Mouse (Mus musculus) embryonic facial prominence, embryonic 14.5 days (tissue): ENCODE results near the gene Chtop. TPM values are rescaled to one million over a fixed set of nuclear protein-coding genes. Genes with fewer than 3 reads are reported as not detected.

Source experiments
- ATAC-seq: fragments of 200-750 bp; cut with Nextera tagmentation; 2 replicates; pipeline ENCODE4 v1.8.0; 2017; ENCODE audit warnings: low read depth, moderate number of reproducible peaks, moderate TSS enrichment
- DNase-seq: peaks from one replicate; pipeline ENCODE4 v3.0.0-alpha.2; 2015; ENCODE audit warnings: low spot score
- H3K27ac ChIP-seq: fragments of 300-500 bp; sonication (generic); replicated peaks from 2 replicates; pipeline ENCODE4 v1.5.1; 2014; ENCODE audit warnings: low read depth, mild to moderate bottlenecking, low read length, moderate library complexity
- H3K27me3 ChIP-seq: fragments of 300-500 bp; sonication (generic); replicated peaks from 2 replicates; pipeline ENCODE4 v1.6.1; 2014; ENCODE audit warnings: low read length; ENCODE audit not compliant: control insufficient read depth, insufficient read depth
- H3K36me3 ChIP-seq: fragments of 300-500 bp; sonication (generic); 2 replicates; pipeline ENCODE4 v1.6.1; 2014; ENCODE audit warnings: low read length, mixed read lengths; ENCODE audit not compliant: control insufficient read depth, insufficient read depth
- H3K4me1 ChIP-seq: fragments of 300-500 bp; sonication (generic); 2 replicates; pipeline ENCODE4 v1.6.1; 2014; ENCODE audit warnings: antibody characterized with exemption, low read length; ENCODE audit not compliant: control insufficient read depth, insufficient read depth
- H3K4me2 ChIP-seq: fragments of 300-500 bp; sonication (generic); 2 replicates; pipeline ENCODE4 v1.6.1; 2014; ENCODE audit warnings: low read depth, mild to moderate bottlenecking, low read length, moderate library complexity, mixed read lengths
- H3K4me3 ChIP-seq: fragments of 300-500 bp; sonication (generic); 2 replicates; pipeline ENCODE4 v1.5.1; 2014; ENCODE audit warnings: low read depth, mild to moderate bottlenecking, low read length
- H3K9ac ChIP-seq: fragments of 300-500 bp; sonication (generic); 2 replicates; pipeline ENCODE4 v1.6.1; 2014; ENCODE audit warnings: low read depth, mild to moderate bottlenecking, low read length, moderate library complexity, mixed read lengths
- H3K9me3 ChIP-seq: fragments of 300-500 bp; sonication (generic); 2 replicates; pipeline ENCODE4 v1.6.1; 2016; ENCODE audit warnings: low read length; ENCODE audit not compliant: control insufficient read depth
- WGBS: fragments of 180-500 bp; shearing (Covaris S2); extraction: QIAGEN DNeasy Blood & Tissue Kit; methylation state at CpG from one replicate; pipeline ENCODE4 v1.1.7; 2014; 5-methylcytosine and 5-hydroxymethylcytosine counted together
- polyA plus RNA-seq: library from polyadenylated mRNA; unstranded; fragments of >200 nt; fragmentation: Nextera tagmentation; extraction: Ambion mirVana; gene quantifications from 2 replicates; pipeline ENCODE4 v1.2.1, GENCODE M21; 2014

The Chtop gene
- polyA plus RNA-seq, 1 experiment from 2014 or later = 92.1 TPM

GRCm38 (mm10) chr3:90503444-90503843 lies 5.9 kb downstream of the Chtop start:
- Histone ChIP-seq H3K27me3 (no peaks in the 10 kb centered on the region), H3K27ac (no peak overlapping the region), H3K36me3 (peaks cover 89% of the 10 kb centered on the region), H3K9ac (no peak overlapping the region), H3K9me3 (no peaks in the 10 kb centered on the region), H3K4me3 (no peak overlapping the region), H3K4me1 (peaks cover 10% of the 10 kb centered on the region; the same call in 1 of the 2 replicates), H3K4me2 (no peak overlapping the region)
- 83% methylated on average over 4 of the region's 4 CpGs for WGBS
- DNase-seq (no peak), ATAC-seq (peak; percentile 24; the same call in 1 of the 2 replicates)

- DNase-seq (no peak), ATAC-seq (no peak)
- Histone ChIP-seq H3K36me3 (peaks cover 68% of the 10 kb centered on the region), H3K4me1 (no peaks in the 10 kb centered on the region), H3K9ac (no peak overlapping the region), H3K27ac (no peak overlapping the region), H3K27me3 (no peaks in the 10 kb centered on the region), H3K4me3 (no peak overlapping the region), H3K4me2 (no peak overlapping the region), H3K9me3 (no peaks in the 10 kb centered on the region)
Measured at GRCm38 (mm10) chr3:90497597-90497996, 11.7 kb downstream of the Chtop start.

GRCm38 (mm10) chr3:90495850-90496525 lies 13.3 kb downstream of the Chtop start:
- Histone ChIP-seq H3K4me3 (no peak overlapping the region), H3K9ac (no peak overlapping the region), H3K27ac (no peak overlapping the region), H3K36me3 (peaks cover 52% of the 10 kb centered on the region), H3K27me3 (no peaks in the 10 kb centered on the region), H3K9me3 (no peaks in the 10 kb centered on the region), H3K4me2 (no peak overlapping the region), H3K4me1 (no peaks in the 10 kb centered on the region)
- ATAC-seq (no peak), DNase-seq (no peak)
- 92% methylated on average over 7 of the region's 7 CpGs for WGBS

- Histone ChIP-seq H3K4me3 (no peak overlapping the region), H3K27ac (no peak overlapping the region), H3K27me3 (no peaks in the 10 kb centered on the region), H3K4me2 (no peak overlapping the region), H3K4me1 (peaks cover 6% of the 10 kb centered on the region), H3K9ac (no peak overlapping the region), H3K36me3 (peaks cover 41% of the 10 kb centered on the region), H3K9me3 (no peaks in the 10 kb centered on the region)
- ATAC-seq (no peak), DNase-seq (no peak)
- WGBS = 66% methylated on average over 4 of the region's 4 CpGs
Measured at GRCm38 (mm10) chr3:90493831-90494540, 15.3 kb downstream of the Chtop start.

- H3K36me3 ChIP-seq = peaks cover 40% of the 10 kb centered on the region
- DNase-seq = no peak
- no peak overlapping the region for H3K4me3 ChIP-seq
- H3K4me1 ChIP-seq = peaks cover 6% of the 10 kb centered on the region
- H3K27me3 ChIP-seq = no peaks in the 10 kb centered on the region
- no peak overlapping the region for H3K4me2 ChIP-seq
- no peak for ATAC-seq
- 44% methylated on average over 2 of the region's 2 CpGs for WGBS
- H3K27ac ChIP-seq = no peak overlapping the region
- H3K9ac ChIP-seq = no peak overlapping the region
- no peaks in the 10 kb centered on the region for H3K9me3 ChIP-seq
Measured at GRCm38 (mm10) chr3:90491350-90491749, 17.9 kb downstream of the Chtop start.

- DNase-seq (peak; percentile 98), ATAC-seq (peak; percentile 99)
- Histone ChIP-seq H3K27ac (peak within 1 kb of the TSS; percentile 65), H3K9me3 (no peaks in the 10 kb centered on the region), H3K36me3 (peaks cover 40% of the 10 kb centered on the region), H3K4me2 (peak within 1 kb of the TSS; percentile 83), H3K4me3 (peak within 1 kb of the TSS; percentile 67), H3K27me3 (no peaks in the 10 kb centered on the region), H3K4me1 (peaks cover 6% of the 10 kb centered on the region), H3K9ac (peak within 1 kb of the TSS; percentile 81)
- 0% methylated on average over 31 of the region's 37 CpGs for WGBS
Measured at GRCm38 (mm10) chr3:90490696-90491256, 18.5 kb downstream of the Chtop start, which contains the start of gene Snapin. Gene Snapin, minus strand, starts transcription at chr3:90491033.

- WGBS = 84% methylated on average over 6 of the region's 6 CpGs
- DNase-seq (no peak), ATAC-seq (no peak)
- Histone ChIP-seq H3K27ac (no peak overlapping the region), H3K9ac (no peak overlapping the region), H3K4me1 (peaks cover 6% of the 10 kb centered on the region), H3K4me3 (no peak overlapping the region), H3K36me3 (peaks cover 59% of the 10 kb centered on the region), H3K27me3 (no peaks in the 10 kb centered on the region), H3K4me2 (no peak overlapping the region), H3K9me3 (no peaks in the 10 kb centered on the region)
Measured at GRCm38 (mm10) chr3:90488576-90488975, 20.7 kb downstream of the Chtop start.

GRCm38 (mm10) chr3:90486998-90487397 lies 22.3 kb downstream of the Chtop start:
- no peaks in the 10 kb centered on the region for H3K9me3 ChIP-seq
- no peak for DNase-seq
- H3K4me3 ChIP-seq = no peak overlapping the region
- H3K4me1 ChIP-seq = peaks cover 6% of the 10 kb centered on the region
- H3K27me3 ChIP-seq = no peaks in the 10 kb centered on the region
- no peak overlapping the region for H3K9ac ChIP-seq
- no peak overlapping the region for H3K27ac ChIP-seq
- H3K36me3 ChIP-seq = peaks cover 74% of the 10 kb centered on the region
- no peak overlapping the region for H3K4me2 ChIP-seq
- no peak for ATAC-seq
- WGBS = 79% methylated on average over 5 of the region's 5 CpGs
